Mouse (Mus musculus) cerebellum, adult 2 months (tissue): ENCODE measurements around the gene Stk38l. TPM values are rescaled to one million over a fixed set of nuclear protein-coding genes. Genes with fewer than 3 reads are reported as not detected.

Source experiments
- DNase-seq, 2 experiments: peaks; one replicate each; pipeline ENCODE4 v3.0.0; 2021
- H3K27ac ChIP-seq: fragments of 200-500 bp; 2 replicates; pipeline ENCODE4 v1.5.1; 2012; ENCODE audit warnings: low read length, control low read depth, inconsistent platforms; ENCODE audit not compliant: insufficient read depth
- H3K27me3 ChIP-seq: fragments of 200-500 bp; 2 replicates; pipeline ENCODE4 v1.6.1; 2012; ENCODE audit warnings: inconsistent platforms, mild to moderate bottlenecking, low read length, moderate library complexity; ENCODE audit not compliant: control insufficient read depth, insufficient read depth
- H3K4me1 ChIP-seq: fragments of 200-500 bp; 2 replicates; pipeline ENCODE4 v1.6.1; 2011; ENCODE audit warnings: low read length; ENCODE audit not compliant: control insufficient read depth, insufficient read depth
- H3K4me3 ChIP-seq: fragments of 200-500 bp; replicated peaks from 2 replicates; pipeline ENCODE3; 2011; ENCODE audit warnings: mild to moderate bottlenecking, low read depth, low read length, control low read depth; ENCODE audit not compliant: insufficient read depth
- CTCF ChIP-seq: fragments of 200-500 bp; IDR thresholded peaks from 2 replicates; pipeline ENCODE4 v1.5.1; 2011; ENCODE audit warnings: low read depth, mild to moderate bottlenecking, control low read depth, low read length, moderate library complexity, borderline replicate concordance; ENCODE audit not compliant: insufficient read depth
- POLR2A ChIP-seq: fragments of 200-500 bp; IDR thresholded peaks from 2 replicates; pipeline ENCODE4 v1.6.1; 2011; ENCODE audit warnings: low read length, control low read depth, borderline replicate concordance; ENCODE audit not compliant: insufficient read depth
- WGBS: fragments of 180-500 bp; shearing (Covaris S2); methylation state at CpG from one replicate; pipeline ENCODE4 v1.1.7; 2018; 5-methylcytosine and 5-hydroxymethylcytosine counted together
- polyA plus RNA-seq: library from polyadenylated mRNA; depleted of rRNA; stranded (reverse); fragments of >200 nt; gene quantifications from 2 replicates; pipeline ENCODE4 v1.2.3, GENCODE M21; 2012; rRNA removed

Stk38l gene
- polyA plus RNA-seq, result 14.4 and 16.4 TPM in 2 replicates

- DNase-seq, result peak; percentile 95 to 96
- Histone ChIP-seq H3K27me3 (no peaks in the 10 kb centered on the region), H3K4me3 (peak within 1 kb of the TSS; percentile 77), H3K27ac (peak within 1 kb of the TSS; percentile 77), H3K4me1 (no peaks in the 10 kb centered on the region; the same call in 1 of the 2 replicates)
- WGBS, result 2% methylated on average over 68 of the region's 87 CpGs
- TF ChIP-seq POLR2A (peak; percentile 90), CTCF (no peak)
Observed at GRCm38 (mm10) chr6:146724581-146725383, at the start of gene Stk38l. Gene Stk38l, plus strand, starts transcription at chr6:146724995.

- no peaks in the 10 kb centered on the region for H3K4me1 ChIP-seq
- no peak overlapping the region for H3K27ac ChIP-seq
- WGBS, result 83% methylated on average over 10 of the region's 10 CpGs
- H3K4me3 ChIP-seq, result no peak overlapping the region
- H3K27me3 ChIP-seq, result no peaks in the 10 kb centered on the region
- DNase-seq, result no peak
- TF ChIP-seq CTCF, result no peak
- no peak for TF ChIP-seq POLR2A
Observed at GRCm38 (mm10) chr6:146676904-146677303, 47.9 kb upstream of the Stk38l start.

GRCm38 (mm10) chr6:146678136-146679070 lies 46.4 kb upstream of the Stk38l start:
- DNase-seq, result no peak
- H3K27ac ChIP-seq, result no peak overlapping the region
- WGBS, result 75% methylated on average over 10 of the region's 10 CpGs
- no peaks in the 10 kb centered on the region for H3K4me1 ChIP-seq
- TF ChIP-seq POLR2A, result no peak
- TF ChIP-seq CTCF, result no peak
- no peak overlapping the region for H3K4me3 ChIP-seq
- H3K27me3 ChIP-seq, result no peaks in the 10 kb centered on the region

- H3K4me3 ChIP-seq, result no peak overlapping the region
- no peak for DNase-seq
- H3K27ac ChIP-seq, result no peak overlapping the region
- H3K4me1 ChIP-seq, result no peaks in the 10 kb centered on the region
- no peaks in the 10 kb centered on the region for H3K27me3 ChIP-seq
- 81% methylated on average over 4 of the region's 4 CpGs for WGBS
- TF ChIP-seq POLR2A, result no peak
- no peak for TF ChIP-seq CTCF
Observed at GRCm38 (mm10) chr6:146683881-146684280, 40.9 kb upstream of the Stk38l start.

- no peak for TF ChIP-seq POLR2A
- no peak for TF ChIP-seq CTCF
- Histone ChIP-seq H3K4me3 (no peak overlapping the region), H3K27ac (no peak overlapping the region), H3K4me1 (no peaks in the 10 kb centered on the region), H3K27me3 (no peaks in the 10 kb centered on the region)
- no peak for DNase-seq
- 77% methylated on average over 17 of the region's 17 CpGs for WGBS
Observed at GRCm38 (mm10) chr6:146685781-146686308, 39.0 kb upstream of the Stk38l start.

- no peak for DNase-seq
- WGBS, result 79% methylated on average over 5 of the region's 5 CpGs
- Histone ChIP-seq H3K4me1 (no peaks in the 10 kb centered on the region), H3K4me3 (no peak overlapping the region), H3K27ac (no peak overlapping the region), H3K27me3 (no peaks in the 10 kb centered on the region)
- no peak for TF ChIP-seq POLR2A
- TF ChIP-seq CTCF, result no peak
Observed at GRCm38 (mm10) chr6:146686463-146687196, 38.2 kb upstream of the Stk38l start.

GRCm38 (mm10) chr6:146688010-146688409 lies 36.8 kb upstream of the Stk38l start:
- no peak overlapping the region for H3K27ac ChIP-seq
- no peak for TF ChIP-seq CTCF
- no peak for TF ChIP-seq POLR2A
- no peaks in the 10 kb centered on the region for H3K27me3 ChIP-seq
- H3K4me1 ChIP-seq, result no peaks in the 10 kb centered on the region
- no peak for DNase-seq
- WGBS, result 85% methylated on average over 7 of the region's 7 CpGs
- H3K4me3 ChIP-seq, result no peak overlapping the region
